Mouse (Mus musculus): ENCODE measurements at regions not wholly inside any gene's neighbourhood (a gene's known extent, or its start where the extent isn't known, plus 50 kb on each side); places are given as distances from the start of the nearest gene placed in this dataset.

DNA sequence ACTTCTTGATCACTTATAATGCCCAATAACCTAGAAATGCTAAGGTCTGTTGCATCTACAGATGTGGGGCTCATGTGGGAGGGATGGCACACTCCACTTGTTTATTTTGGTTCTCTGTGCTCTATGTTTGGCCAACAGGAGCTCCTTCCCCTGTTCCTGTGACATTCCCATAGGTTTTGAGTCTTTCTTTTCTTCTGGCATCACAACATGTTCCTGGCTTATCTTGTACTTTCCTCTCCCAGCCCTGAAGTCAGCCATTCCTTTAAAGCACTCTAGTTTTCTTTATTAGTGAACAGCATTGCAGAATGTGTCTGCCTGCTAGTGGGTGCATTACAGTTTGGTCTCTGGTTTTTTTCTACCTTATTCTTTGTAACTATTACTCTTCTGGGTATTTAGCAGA, 92.6 kb upstream of the Stc2 start:
- Histone ChIP-seq H3K27ac (replicated peaks; ENCODE audit: low read depth, low read length) (no peak overlapping the region), H3K4me2 (replicated peaks; ENCODE audit: low read depth, low read length, severe bottlenecking) (no peak overlapping the region), H3K4me1 (ENCODE audit: control insufficient read depth, insufficient read depth, low read length) (no peaks in the 10 kb centered on the region), H3K4me3 (replicated peaks; ENCODE audit: low read length) (no peak overlapping the region), H3K36me3 (ENCODE audit: control insufficient read depth, insufficient read depth, low read length) (no peaks in the 10 kb centered on the region), H3K9me3 (ENCODE audit: control insufficient read depth, low read length) (no peaks in the 10 kb centered on the region), H3K27me3 (ENCODE audit: control insufficient read depth, insufficient read depth, low read length) (no peaks in the 10 kb centered on the region), H3K9ac (ENCODE audit: low read depth, low read length, severe bottlenecking) (no peak overlapping the region)
- no peak for ATAC-seq (ENCODE audit: low FRiP score, low read depth)
- no peak for DNase-seq (ENCODE audit: low spot score)
- TF ChIP-seq POLR2A (IDR thresholded peaks at IDR 0.05; ENCODE audit: borderline replicate concordance, extremely low read depth, insufficient read depth, insufficient read length), result no peak

DNA sequence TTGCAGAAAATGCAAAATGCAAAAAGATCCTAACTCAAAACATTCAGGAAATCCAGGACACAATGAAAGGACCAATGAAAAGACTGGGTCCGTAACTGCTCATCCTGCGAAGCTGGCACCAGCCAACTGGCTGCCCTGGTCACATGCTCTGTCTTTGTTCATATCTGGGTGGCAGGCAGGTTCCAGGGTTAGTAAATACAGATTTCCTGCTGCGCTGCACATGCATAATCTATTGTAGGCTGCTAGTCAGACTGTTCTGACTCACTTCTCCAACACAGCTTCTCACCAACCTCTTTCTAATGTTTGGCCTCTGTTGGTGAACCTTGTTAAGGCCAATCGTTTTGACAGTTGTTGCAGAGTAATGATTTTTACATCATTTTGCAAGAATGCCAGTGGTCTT, 92.0 kb upstream of the Stc2 start:
- Histone ChIP-seq H3K4me3 (replicated peaks; ENCODE audit: low read length) (no peak overlapping the region), H3K36me3 (ENCODE audit: control insufficient read depth, insufficient read depth, low read length) (no peaks in the 10 kb centered on the region), H3K27ac (replicated peaks; ENCODE audit: low read depth, low read length) (no peak overlapping the region), H3K9ac (ENCODE audit: low read depth, low read length, severe bottlenecking) (no peak overlapping the region), H3K4me1 (ENCODE audit: control insufficient read depth, insufficient read depth, low read length) (no peaks in the 10 kb centered on the region), H3K27me3 (ENCODE audit: control insufficient read depth, insufficient read depth, low read length) (no peaks in the 10 kb centered on the region), H3K9me3 (ENCODE audit: control insufficient read depth, low read length) (no peaks in the 10 kb centered on the region), H3K4me2 (replicated peaks; ENCODE audit: low read depth, low read length, severe bottlenecking) (no peak overlapping the region)
- ATAC-seq (ENCODE audit: low FRiP score, low read depth) (no peak), DNase-seq (ENCODE audit: low spot score) (no peak)
- 84% methylated on average over 4 of the region's 4 CpGs for WGBS
- TF ChIP-seq POLR2A (IDR thresholded peaks at IDR 0.05; ENCODE audit: borderline replicate concordance, extremely low read depth, insufficient read depth, insufficient read length), result no peak

DNA sequence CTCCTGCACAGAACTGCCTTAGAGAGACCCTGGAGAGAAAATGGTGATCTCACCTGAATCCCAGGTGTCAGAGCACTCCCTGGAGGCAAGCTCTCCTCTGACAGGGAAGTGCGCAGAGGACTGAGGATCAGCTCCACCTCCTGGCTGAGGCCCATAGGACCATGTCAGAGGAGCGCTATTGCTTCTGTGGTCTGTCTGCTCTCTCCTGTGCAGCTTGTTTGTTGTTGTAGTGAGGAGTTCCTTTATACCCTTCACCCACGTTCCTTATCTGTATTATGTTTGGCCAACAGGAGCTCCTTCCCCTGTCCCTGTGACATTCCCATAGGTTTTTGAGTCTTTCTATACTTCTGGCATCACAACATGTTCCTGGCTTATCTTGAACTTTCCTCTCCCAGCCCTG, 91.5 kb upstream of the Stc2 start:
- Histone ChIP-seq H3K4me3 (replicated peaks; ENCODE audit: low read length) (no peak overlapping the region), H3K27ac (replicated peaks; ENCODE audit: low read depth, low read length) (no peak overlapping the region), H3K9ac (ENCODE audit: low read depth, low read length, severe bottlenecking) (no peak overlapping the region), H3K4me1 (ENCODE audit: control insufficient read depth, insufficient read depth, low read length) (no peaks in the 10 kb centered on the region), H3K36me3 (ENCODE audit: control insufficient read depth, insufficient read depth, low read length) (no peaks in the 10 kb centered on the region), H3K9me3 (ENCODE audit: control insufficient read depth, low read length) (no peaks in the 10 kb centered on the region), H3K4me2 (replicated peaks; ENCODE audit: low read depth, low read length, severe bottlenecking) (no peak overlapping the region), H3K27me3 (ENCODE audit: control insufficient read depth, insufficient read depth, low read length) (no peaks in the 10 kb centered on the region)
- ATAC-seq (ENCODE audit: low FRiP score, low read depth), result no peak
- no peak for DNase-seq (ENCODE audit: low spot score)
- 68% methylated on average over 3 of the region's 3 CpGs for WGBS
- TF ChIP-seq POLR2A (IDR thresholded peaks at IDR 0.05; ENCODE audit: borderline replicate concordance, extremely low read depth, insufficient read depth, insufficient read length), result no peak

DNA sequence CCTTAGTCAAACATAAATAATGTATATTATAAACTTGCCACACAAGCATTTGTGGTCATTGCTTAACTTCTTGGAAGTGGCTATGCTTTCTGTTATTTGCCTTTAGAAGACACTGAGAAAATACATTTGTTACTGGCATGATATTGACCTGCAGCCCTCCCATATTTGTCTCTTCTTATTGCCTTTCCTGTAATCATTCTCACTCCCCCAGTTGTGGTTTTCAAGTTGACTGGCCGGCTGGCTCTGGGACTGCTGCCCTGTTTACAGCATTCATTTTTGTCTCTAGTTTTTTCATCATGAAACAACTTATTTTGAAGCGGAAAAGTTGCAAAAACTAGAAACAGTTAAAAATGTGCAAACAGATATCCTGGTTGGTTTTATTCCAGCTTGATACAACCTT, 57.5 kb upstream of the Stc2 start:
- H3K4me3 ChIP-seq (replicated peaks; ENCODE audit: low read length), result no peak overlapping the region
- DNase-seq (ENCODE audit: low spot score) (no peak), ATAC-seq (ENCODE audit: low FRiP score, low read depth) (no peak)
- H3K36me3 ChIP-seq (ENCODE audit: control insufficient read depth, insufficient read depth, low read length), result no peaks in the 10 kb centered on the region
- no peaks in the 10 kb centered on the region for H3K4me1 ChIP-seq (ENCODE audit: control insufficient read depth, insufficient read depth, low read length)
- H3K9ac ChIP-seq (ENCODE audit: low read depth, low read length, severe bottlenecking), result no peak overlapping the region
- 83% methylated on average over 2 of the region's 2 CpGs for WGBS
- H3K4me2 ChIP-seq (replicated peaks; ENCODE audit: low read depth, low read length, severe bottlenecking), result no peak overlapping the region
- no peak overlapping the region for H3K27ac ChIP-seq (replicated peaks; ENCODE audit: low read depth, low read length)
- no peaks in the 10 kb centered on the region for H3K9me3 ChIP-seq (ENCODE audit: control insufficient read depth, low read length)
- no peaks in the 10 kb centered on the region for H3K27me3 ChIP-seq (ENCODE audit: control insufficient read depth, insufficient read depth, low read length)
- no peak for TF ChIP-seq POLR2A (IDR thresholded peaks at IDR 0.05; ENCODE audit: borderline replicate concordance, extremely low read depth, insufficient read depth, insufficient read length)

Measured in limb, embryonic 14.5 days (tissue).